Mouse (Mus musculus) cerebellum, adult 11-12 months (tissue): Measurements from ENCODE around the gene Eif4a2.
A peak's percentile ranks its signal among the peaks of the same experiment; 100 is the strongest.
"Not testable (repeated sequence)": the region's sequence is repeated elsewhere in the genome, so short reads cannot be mapped to it uniquely, and the experiment has no call there.

Source experiments
- DNase-seq: peaks from one replicate; pipeline ENCODE4 v3.0.0; 2022

Gene Eif4a2

DNA sequence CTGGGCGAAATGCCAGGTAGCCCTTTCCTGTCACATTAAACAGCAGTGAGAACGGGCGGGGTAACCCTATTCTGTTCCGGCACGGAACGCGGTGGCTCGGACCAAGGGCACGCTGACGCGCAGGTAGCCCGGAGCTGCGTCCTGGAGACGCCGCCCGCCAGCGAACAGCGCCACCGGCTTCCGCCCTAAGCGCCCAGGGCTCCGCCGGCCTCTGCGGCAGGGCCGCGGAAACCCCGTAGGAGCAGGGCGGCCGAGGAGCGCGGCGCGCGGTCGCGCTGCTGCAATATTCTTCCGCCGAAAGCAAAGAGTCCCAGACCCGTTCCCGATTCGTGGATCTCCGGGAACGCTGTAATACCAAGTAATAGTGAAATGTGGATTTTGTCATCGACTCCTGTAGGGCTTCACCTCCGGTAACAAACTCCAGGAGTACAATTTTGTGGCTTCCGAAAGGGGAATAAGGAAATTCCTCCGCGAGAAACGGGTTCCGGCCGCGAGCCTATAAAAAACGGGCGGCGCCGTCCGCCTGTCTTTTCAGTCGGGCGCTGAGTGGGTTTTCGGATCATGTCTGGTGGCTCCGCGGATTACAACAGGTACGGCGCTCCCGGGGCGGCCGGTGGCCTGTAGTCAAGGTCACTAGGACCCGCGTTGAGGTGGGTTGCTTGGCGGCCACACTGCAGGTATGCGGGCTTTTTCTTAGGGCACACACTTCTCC, at the start of gene Eif4a2:
TSS of gene Eif4a2 (plus strand) at position 214 of the 712 bp plus-strand sequence.
- peak; percentile 95 for DNase-seq

DNA sequence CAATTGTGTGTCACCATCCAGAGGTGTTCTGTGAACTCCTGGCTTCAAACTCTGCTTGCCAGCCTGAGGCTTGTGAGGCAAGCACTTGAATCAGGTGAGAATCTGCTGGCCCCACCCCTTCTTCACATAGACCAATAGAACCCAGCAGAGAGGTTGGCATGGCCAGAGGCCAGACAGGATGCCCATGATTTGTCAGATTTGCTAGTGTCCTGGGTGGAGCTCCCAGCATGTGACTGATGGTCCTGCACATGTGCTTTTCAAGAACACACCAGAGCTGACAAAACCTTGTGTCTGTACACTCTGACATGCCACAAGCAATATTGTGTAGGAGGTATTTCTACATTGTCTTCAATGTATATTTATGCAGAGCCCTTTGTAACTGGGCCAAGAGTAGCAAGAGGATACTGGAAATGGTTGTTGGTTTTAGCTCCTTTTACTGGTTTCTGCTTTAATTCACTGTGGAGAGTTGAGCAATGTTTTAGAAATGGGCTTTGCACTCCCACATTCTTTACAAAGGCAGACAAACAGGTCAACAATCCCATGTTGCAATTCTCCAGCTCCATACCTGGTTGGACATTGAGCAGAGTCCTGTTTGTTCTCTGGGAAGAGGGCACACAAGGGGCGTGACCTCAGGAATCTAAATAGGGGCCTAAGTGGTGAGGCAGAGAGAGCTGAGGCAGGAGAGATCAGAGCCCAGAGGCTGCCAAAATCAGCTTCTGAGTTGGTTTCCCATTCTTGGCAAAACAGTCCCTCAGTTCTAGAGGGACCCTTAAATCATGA, 49.4 kb upstream of the Eif4a2 start, which contains the start of gene Kng1:
TSS of gene Kng1 (plus strand) at position 198 of the 780 bp plus-strand sequence.
- DNase-seq: not testable (repeated sequence)

DNA sequence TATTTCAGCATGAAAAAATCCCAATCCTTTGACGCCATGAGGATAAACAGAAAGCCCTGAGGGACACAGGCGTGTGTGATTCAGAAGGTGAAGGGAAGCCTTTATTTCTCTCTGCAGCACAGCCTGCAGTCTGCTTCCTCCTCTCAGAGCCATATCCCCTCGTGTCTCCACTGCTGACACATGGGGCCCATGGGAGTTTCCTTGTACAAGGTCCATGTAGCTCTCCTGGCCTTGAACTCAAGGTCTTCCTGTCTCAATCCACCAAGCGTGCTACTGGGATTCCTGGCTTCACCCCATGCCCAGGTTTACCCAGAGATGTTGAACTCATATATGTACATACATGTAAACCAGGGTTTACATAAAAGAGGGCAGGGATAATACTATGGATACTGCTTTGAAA, 47.6 kb upstream of the Eif4a2 start:
- DNase-seq: not testable (repeated sequence)

DNA sequence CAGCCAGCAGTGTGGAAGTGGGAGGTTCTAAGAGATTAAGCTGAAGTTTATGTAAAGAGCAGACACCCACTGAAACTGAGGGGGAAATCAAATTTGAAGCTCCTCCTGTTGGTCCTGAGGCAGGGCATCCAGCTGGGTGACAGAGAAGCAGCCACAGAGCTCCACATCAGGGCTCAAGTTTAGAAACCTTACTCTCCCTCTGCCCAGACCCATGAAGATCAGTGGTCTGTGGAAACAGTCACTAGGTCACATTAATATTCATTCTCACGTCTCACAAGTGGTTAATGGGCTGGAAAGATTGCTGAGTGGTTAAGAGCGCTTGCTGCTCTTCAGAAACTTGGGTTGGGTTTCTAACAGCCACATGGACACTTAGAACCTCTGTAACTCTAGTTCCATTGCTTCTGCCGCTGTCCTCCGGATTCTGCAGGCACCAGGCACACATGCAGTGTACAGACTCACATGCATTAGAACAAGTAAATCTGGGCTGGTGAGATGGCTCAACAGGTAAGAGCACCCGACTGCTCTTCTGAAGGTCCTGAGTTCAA, 46.4 kb upstream of the Eif4a2 start:
- not testable (repeated sequence) for DNase-seq

DNA sequence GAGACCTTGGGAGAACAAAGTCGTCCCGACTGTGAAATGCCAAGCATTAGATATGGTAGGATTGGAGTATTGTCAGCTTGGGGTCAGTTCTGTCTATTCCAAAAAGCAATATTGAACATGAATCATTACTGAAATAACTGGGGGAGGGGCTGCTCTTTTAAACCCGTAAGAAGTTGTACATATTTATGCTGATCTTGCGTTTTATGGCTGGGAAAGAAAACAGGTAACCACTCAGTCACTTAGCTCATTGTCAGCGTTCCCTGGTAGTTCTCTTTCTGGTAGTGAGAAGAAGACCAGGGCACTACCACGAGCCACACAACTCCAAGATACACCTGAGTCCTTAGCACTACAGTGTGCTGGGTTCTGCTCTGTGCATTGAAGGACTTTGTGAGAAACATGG, 29.7 kb upstream of the Eif4a2 start:
- DNase-seq: not testable (repeated sequence)

GRCm38 (mm10) chr16:23087159-23087558, 20.1 kb upstream of the Eif4a2 start:
- DNase-seq: not testable (repeated sequence)

DNA sequence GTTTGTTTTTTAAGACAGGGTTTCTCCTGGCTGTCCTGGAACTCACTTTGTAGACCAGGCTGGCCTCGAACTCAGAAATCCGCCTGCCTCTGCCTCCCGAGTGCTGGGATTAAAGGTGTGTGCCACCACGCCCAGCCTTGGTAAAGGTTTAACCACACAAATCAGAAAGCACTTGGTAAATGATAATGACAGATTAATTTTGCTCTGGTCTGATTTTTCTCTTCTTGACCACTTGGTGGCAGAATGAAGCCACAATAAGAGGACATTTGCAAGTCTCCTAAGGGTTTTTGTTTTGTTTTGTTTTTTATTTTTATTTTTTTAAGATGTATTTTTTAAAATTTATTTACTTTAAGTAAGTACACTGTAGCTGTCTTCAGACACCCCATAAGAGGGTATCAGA, 19.5 kb upstream of the Eif4a2 start:
- DNase-seq: not testable (repeated sequence)

GRCm38 (mm10) chr16:23088491-23088890, 18.8 kb upstream of the Eif4a2 start:
- DNase-seq: not testable (repeated sequence)

DNA sequence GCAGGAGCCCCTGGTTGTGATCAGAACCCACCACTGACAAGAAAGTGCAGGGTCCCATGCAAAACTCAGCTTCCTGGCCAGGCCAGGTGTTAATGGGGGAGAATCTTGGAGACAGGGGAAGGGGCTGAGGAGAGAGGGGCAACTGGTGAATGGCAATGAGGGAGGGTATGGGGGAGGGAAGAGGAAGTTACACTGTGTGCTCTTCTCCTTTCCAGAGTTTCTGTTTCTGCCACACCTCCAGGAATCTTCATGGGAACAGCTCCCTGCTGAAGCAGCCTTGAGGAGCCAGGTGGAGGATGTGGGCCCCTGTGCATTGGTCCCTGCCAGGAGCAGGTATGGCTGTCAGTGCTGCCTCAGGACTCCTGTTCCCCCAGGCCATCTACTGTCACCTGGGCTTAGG, 15.9 kb upstream of the Eif4a2 start:
- not testable (repeated sequence) for DNase-seq

DNA sequence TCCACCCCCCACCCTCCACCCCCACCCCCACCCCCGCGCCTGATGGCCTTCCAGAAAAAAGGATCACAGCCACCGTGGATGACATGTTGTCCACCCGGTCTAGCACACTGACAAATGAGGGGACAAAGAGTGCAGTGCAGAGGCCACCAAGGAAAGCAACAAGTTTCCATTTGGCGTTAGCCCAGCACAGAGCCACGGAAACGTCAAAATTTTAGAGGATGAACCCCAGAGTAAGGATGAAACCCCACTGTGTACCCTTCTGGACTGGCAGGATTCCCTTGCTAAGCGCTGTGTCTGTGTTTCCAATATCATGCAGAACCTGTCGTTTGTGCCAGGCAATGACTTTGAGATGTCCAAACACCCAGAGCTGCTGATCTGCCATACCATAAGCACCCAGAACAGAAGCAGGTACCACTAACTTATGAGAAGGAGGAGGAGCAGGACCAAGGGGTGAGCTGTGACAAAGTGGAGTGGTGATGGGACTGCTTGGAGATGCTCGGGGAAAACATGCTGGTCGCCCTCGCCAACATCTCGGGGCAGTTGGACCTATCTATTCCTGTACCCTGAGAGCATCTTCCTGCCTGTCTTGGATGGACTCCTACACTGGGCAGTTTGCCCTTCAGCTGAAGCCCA, 13.8 kb upstream of the Eif4a2 start:
- peak; percentile 33 for DNase-seq

DNA sequence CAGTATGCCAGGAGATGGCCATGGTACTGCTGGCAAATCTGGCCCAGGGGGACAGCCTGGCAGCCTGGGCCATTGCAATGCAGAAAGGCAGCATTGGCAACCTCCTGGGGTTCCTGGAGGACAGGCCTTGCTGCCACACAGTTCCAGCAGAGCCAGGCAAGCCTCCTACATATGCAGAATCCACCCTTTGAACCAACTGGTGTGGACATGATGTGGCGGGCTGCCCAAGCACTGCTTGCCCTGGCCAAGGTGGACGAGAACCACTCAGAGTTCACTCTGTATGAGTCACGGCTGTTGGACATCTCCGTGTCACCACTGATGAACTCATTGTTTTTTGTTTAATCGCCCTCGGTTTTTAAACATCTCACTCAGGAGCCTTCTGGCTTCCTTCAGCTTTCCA, 13.1 kb upstream of the Eif4a2 start:
- DNase-seq: no peak

DNA sequence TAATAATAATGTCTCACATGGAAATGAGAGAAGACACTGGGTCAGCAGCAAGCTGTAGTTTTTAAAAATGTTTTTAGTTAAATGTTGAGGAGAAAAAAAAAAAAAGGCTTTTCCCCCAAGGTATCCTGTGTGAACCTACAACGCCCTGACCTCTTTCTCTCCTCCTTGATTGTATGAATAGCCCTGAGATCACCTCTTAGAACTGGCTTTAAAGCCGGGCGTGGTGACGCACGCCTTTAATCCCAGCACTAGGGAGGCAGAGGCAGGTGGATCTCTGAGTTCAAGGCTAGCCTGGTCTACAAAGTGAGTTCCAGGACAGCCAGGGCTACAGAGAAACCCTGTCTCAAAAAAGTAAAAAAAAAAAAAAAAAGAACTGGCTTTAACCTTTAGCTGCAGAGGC, 11.7 kb upstream of the Eif4a2 start:
- DNase-seq: not testable (repeated sequence)

- not testable (repeated sequence) for DNase-seq
Measured at GRCm38 (mm10) chr16:23096886-23097285, 10.4 kb upstream of the Eif4a2 start.

DNA sequence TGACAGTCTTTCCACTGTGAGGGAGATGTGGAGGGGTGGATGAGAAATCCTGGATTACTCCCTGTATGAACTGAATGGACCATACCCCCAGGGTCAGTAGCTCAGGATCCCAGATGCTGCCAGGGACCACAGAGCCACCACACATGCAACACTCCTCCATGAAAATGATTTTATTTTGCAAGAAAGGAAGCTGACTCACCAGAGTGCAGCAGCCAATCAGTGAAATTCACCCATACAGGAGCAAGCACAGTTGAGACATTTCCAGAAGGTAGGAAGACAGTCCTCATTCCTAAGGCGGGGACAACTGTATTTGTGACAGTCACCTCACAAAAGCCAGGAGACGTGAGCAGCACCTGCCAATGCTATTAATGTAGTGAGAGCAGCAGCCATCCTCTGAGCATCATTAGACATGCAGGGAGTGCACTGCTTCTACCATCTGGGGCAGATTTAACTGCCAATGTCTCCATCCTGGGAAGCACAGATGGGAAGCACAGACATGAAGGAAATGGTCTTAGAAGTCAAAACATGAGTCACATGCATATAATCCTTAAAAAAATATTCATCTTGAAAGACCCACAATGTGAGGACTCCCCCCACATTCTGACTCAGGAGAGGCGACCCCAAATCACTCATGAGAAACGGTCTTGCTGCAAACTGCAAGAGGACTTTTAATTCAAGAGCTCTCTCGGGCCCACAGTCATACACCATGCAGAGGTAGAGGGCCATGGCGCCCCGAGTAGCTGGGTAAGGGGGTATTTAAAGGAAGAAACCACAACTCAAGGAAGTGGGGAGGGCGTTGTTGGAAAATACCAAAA, 9.7 kb upstream of the Eif4a2 start:
- not testable (repeated sequence) for DNase-seq

DNA sequence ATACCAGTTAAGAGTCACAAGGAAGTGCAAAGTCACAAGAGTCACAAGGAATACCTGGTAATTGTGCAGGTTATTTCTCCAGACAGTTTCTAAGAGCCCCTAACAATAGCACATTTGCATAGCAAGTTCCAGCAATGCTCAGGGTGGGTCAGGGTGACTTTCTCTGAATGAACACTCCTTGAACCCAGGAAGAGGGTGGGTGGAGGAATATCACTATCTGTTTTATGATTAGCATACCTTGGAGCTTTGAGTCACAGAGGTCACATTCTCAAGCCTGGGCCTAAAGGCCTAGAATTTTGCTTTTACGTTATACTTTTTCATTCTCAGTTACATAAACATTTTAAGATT, 9.2 kb upstream of the Eif4a2 start:
- not testable (repeated sequence) for DNase-seq

- DNase-seq: no peak
Measured at GRCm38 (mm10) chr16:23099632-23100031, 7.6 kb upstream of the Eif4a2 start.

GRCm38 (mm10) chr16:23100099-23100575, 7.1 kb upstream of the Eif4a2 start:
- no peak for DNase-seq

- DNase-seq: no peak
Measured at GRCm38 (mm10) chr16:23100613-23101012, 6.6 kb upstream of the Eif4a2 start.

DNA sequence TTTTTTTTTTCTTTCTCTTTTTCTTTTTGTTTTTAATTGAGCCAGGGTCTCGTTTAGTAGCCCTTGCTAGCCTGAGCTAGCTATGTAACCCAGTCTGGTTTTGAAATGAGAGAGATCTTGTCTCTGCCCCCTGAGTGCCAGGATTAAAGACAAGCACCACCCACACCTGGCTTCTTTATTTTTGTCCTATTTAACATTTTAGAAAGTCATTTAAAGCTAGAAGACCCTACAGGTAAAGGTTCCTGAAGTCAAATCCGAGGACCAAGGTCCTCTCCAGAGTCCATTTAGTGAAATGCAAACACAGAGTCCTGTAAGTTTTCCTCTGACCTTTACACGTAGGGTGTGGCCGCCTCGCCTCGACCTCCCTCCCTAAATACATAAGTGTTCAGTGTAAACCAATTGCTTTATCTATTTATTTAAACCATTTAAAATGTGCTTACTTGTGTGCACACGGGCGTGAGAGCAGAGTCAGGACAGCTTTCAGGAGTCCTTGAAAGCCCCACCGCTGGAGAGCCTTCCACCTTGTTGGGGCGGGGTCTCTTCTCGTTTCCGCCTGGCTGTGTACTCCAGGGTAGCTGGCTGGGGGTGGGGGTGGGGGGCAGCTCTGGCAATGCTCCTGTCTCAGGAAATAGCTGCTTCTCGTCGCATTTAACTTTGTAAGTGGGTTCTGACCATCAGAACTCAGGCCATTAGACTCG, 4.8 kb upstream of the Eif4a2 start:
- DNase-seq: no peak

DNA sequence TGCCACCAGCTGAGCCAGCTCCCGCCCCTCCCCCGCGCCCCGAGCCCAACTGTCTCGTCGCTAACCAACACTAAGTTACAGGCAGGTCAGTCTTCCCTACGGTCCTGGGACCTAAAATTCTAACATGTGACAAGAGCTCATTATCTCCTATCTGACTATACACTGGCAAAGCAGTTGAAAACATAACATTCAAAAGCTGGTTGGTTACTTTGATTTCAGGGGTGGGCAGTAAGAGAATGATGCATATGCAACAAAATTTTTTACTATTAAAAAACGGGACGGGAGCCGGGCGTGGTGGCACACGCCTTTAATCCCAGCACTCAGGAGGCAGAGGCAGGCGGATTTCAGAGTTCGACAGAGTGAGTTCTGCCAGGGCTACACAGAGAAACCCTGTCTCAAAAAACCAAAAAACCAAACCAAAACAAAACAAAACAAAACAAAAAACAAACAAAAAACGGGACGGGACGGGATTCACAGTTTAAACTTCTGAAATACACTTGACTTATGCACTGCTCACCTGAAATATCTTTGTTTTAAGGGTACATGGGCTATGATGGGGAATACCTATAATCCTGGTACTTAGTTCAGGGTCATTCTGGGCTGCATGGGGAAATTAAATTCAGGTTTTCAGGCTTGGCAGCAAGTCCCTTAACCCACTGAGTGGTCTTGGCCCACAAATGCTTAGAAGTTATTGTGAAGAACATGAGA, 4.1 kb upstream of the Eif4a2 start:
- no peak for DNase-seq

- DNase-seq: no peak
Measured at GRCm38 (mm10) chr16:23103841-23104240, 3.4 kb upstream of the Eif4a2 start.
